Mouse (Mus musculus) ES-Bruce4 (cell line): ENCODE results near the gene Ttc39a. TPM values are rescaled to one million over a fixed set of nuclear protein-coding genes. Genes with fewer than 3 reads are reported as not detected.

Experiments used
- H3K27ac ChIP-seq: 2 replicates; pipeline ENCODE4 v1.5.1; 2012; ENCODE audit warnings: low read length, inconsistent platforms; ENCODE audit not compliant: insufficient read depth
- H3K27me3 ChIP-seq: 2 replicates; pipeline ENCODE4 v1.6.1; 2012; ENCODE audit warnings: mild to moderate bottlenecking, low read length, inconsistent platforms; ENCODE audit not compliant: control insufficient read depth, poor library complexity, insufficient read depth, severe bottlenecking
- H3K36me3 ChIP-seq: 2 replicates; pipeline ENCODE4 v1.6.1; 2012; ENCODE audit warnings: inconsistent platforms, mild to moderate bottlenecking, low read length, moderate library complexity; ENCODE audit not compliant: control insufficient read depth, poor library complexity, insufficient read depth, severe bottlenecking
- H3K4me1 ChIP-seq: one replicate; pipeline ENCODE4 v1.8.1; 2011; ENCODE audit warnings: low read length; ENCODE audit not compliant: control insufficient read depth, insufficient read depth
- H3K4me3 ChIP-seq: 2 replicates; pipeline ENCODE4 v1.5.1; 2011; ENCODE audit warnings: low read depth, mild to moderate bottlenecking, low read length
- H3K9ac ChIP-seq: 2 replicates; pipeline ENCODE4 v1.6.1; 2012; ENCODE audit warnings: low read depth, mild to moderate bottlenecking, inconsistent platforms; ENCODE audit not compliant: poor library complexity, severe bottlenecking
- H3K9me3 ChIP-seq: replicated peaks from 2 replicates; pipeline ENCODE4 v1.6.1; 2012; ENCODE audit warnings: mild to moderate bottlenecking, low read length, inconsistent platforms; ENCODE audit not compliant: control insufficient read depth, poor library complexity, insufficient read depth, severe bottlenecking
- CTCF ChIP-seq: IDR thresholded peaks from one replicate; pipeline ENCODE4 v1.8.1; 2011; ENCODE audit warnings: low read depth, low read length
- EP300 ChIP-seq: IDR thresholded peaks from 2 replicates; pipeline ENCODE4 v1.6.1; 2011; ENCODE audit warnings: low read depth, low read length; ENCODE audit not compliant: insufficient read depth
- POLR2A ChIP-seq: IDR thresholded peaks from one replicate; pipeline ENCODE4 v1.8.1; 2011; ENCODE audit warnings: low read length; ENCODE audit not compliant: insufficient read depth
- polyA plus RNA-seq: library from polyadenylated mRNA; stranded (reverse); fragments of >200 nt; gene quantifications from 2 replicates; pipeline ENCODE4 v1.2.4, GENCODE M21; 2011; ENCODE audit warnings: low read depth; ENCODE audit not compliant: missing spikeins, insufficient read depth, insufficient read length

Ttc39a gene
- polyA plus RNA-seq, 1 experiment: 2.1 TPM

- TF ChIP-seq EP300 (no peak), CTCF (no peak), POLR2A (no peak)
- no peaks in the 10 kb centered on the region for H3K9me3 ChIP-seq
- H3K9ac ChIP-seq: peak overlapping the region; percentile 75
- H3K4me1 ChIP-seq: no peaks in the 10 kb centered on the region
- no peaks in the 10 kb centered on the region for H3K36me3 ChIP-seq
- no peak overlapping the region for H3K27ac ChIP-seq
- H3K27me3 ChIP-seq: no peaks in the 10 kb centered on the region; the same call in 1 of the 2 replicates
- peak overlapping the region; percentile 53 for H3K4me3 ChIP-seq
Observed at GRCm38 (mm10) chr4:109407176-109407520, 725 bp downstream of the Ttc39a start.

- no peak for TF ChIP-seq CTCF
- no peak for TF ChIP-seq EP300
- TF ChIP-seq POLR2A: no peak
- Histone ChIP-seq H3K27ac (no peak overlapping the region), H3K27me3 (no peaks in the 10 kb centered on the region; the same call in 1 of the 2 replicates), H3K4me1 (no peaks in the 10 kb centered on the region), H3K36me3 (no peaks in the 10 kb centered on the region), H3K4me3 (no peak overlapping the region), H3K9me3 (no peaks in the 10 kb centered on the region), H3K9ac (no peak overlapping the region)
Observed at GRCm38 (mm10) chr4:109407701-109408485, 1.5 kb downstream of the Ttc39a start.

- H3K27me3 ChIP-seq: no peaks in the 10 kb centered on the region; the same call in 1 of the 2 replicates
- H3K4me3 ChIP-seq: no peak overlapping the region
- no peaks in the 10 kb centered on the region for H3K9me3 ChIP-seq
- no peak overlapping the region for H3K9ac ChIP-seq
- TF ChIP-seq EP300 (no peak), POLR2A (no peak), CTCF (no peak)
- H3K27ac ChIP-seq: no peak overlapping the region
- peaks cover 3% of the 10 kb centered on the region for H3K4me1 ChIP-seq
- no peaks in the 10 kb centered on the region for H3K36me3 ChIP-seq
Observed at GRCm38 (mm10) chr4:109410681-109411376, 4.4 kb downstream of the Ttc39a start.

GRCm38 (mm10) chr4:109411377-109411967 is 5.0 kb downstream of the Ttc39a start:
- H3K36me3 ChIP-seq: no peaks in the 10 kb centered on the region
- H3K27me3 ChIP-seq: no peaks in the 10 kb centered on the region; the same call in 1 of the 2 replicates
- peaks cover 3% of the 10 kb centered on the region for H3K4me1 ChIP-seq
- no peak overlapping the region for H3K4me3 ChIP-seq
- H3K9me3 ChIP-seq: no peaks in the 10 kb centered on the region
- no peak overlapping the region for H3K27ac ChIP-seq
- no peak overlapping the region for H3K9ac ChIP-seq
- TF ChIP-seq EP300: no peak
- no peak for TF ChIP-seq POLR2A

- Histone ChIP-seq H3K27ac (no peak overlapping the region), H3K27me3 (no peaks in the 10 kb centered on the region; the same call in 1 of the 2 replicates), H3K4me3 (no peak overlapping the region), H3K36me3 (no peaks in the 10 kb centered on the region), H3K4me1 (peaks cover 3% of the 10 kb centered on the region), H3K9me3 (no peaks in the 10 kb centered on the region), H3K9ac (no peak overlapping the region)
- no peak for TF ChIP-seq CTCF
Observed at GRCm38 (mm10) chr4:109412233-109412632, 5.8 kb downstream of the Ttc39a start.

- no peaks in the 10 kb centered on the region for H3K36me3 ChIP-seq
Observed at GRCm38 (mm10) chr4:109417998-109418397, 11.6 kb downstream of the Ttc39a start.

More at GRCm38 (mm10) chr4:109417998-109418397, 11.6 kb downstream of the Ttc39a start:
- Histone ChIP-seq H3K4me1 (peaks cover 3% of the 10 kb centered on the region), H3K27ac (no peak overlapping the region), H3K9ac (no peak overlapping the region), H3K27me3 (no peaks in the 10 kb centered on the region), H3K4me3 (no peak overlapping the region), H3K9me3 (no peaks in the 10 kb centered on the region)
- TF ChIP-seq EP300 (no peak), POLR2A (no peak), CTCF (no peak)
